Mouse (Mus musculus): Measurements from ENCODE around the gene Ap3b1.

The Ap3b1 gene

DNA sequence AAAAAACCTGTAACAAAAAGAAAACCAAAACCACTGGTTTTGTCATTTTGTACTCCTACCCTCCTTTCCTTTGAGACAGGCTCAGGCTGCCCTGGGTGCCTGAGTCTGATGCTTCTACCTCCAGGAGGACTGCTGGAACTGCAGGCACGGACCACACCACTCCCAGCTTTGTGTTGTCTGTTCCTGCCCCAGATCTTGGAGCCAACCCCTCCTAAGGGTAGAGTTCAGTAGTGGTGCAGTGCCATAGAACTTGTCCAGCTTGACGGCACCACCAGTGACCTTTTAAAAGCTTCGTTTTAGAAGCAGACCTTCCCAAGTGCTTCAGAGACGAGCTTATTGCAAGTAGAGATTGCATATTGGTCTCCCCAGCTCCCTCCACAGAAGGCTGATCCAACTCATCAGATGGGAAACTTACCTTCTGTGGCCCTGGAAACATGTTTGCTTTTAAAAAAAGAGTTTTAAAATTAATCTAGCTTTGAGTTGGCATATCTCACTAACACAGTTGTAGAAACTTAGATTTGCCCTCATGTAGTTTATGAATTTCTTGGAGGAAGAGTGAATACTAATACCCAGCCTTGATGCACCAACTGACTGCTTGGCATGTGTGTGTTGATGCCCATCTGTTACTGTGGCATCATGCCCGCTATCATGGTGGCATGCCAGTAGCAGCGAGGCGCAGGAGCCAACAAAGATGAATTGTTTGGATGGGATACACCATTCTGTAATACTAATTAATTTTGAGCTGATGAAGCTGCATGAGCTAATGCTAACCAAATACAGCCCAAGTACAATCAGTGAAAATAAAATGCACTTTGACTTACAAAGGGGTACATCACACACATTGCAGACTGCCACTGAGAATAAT, 17.0 kb downstream of the Ap3b1 start:
- DNase-seq (ENCODE audit: low spot score in 2 of 2) = no peak

GRCm38 (mm10) chr13:94379006-94379405, 20.2 kb downstream of the Ap3b1 start:
- DNase-seq (ENCODE audit: low spot score in 2 of 2) = no peak

GRCm38 (mm10) chr13:94381427-94381826, 22.7 kb downstream of the Ap3b1 start:
- no peak for DNase-seq (ENCODE audit: low spot score in 2 of 2)

GRCm38 (mm10) chr13:94381829-94382675, 23.3 kb downstream of the Ap3b1 start:
- DNase-seq (ENCODE audit: low spot score in 2 of 2) = no peak

DNA sequence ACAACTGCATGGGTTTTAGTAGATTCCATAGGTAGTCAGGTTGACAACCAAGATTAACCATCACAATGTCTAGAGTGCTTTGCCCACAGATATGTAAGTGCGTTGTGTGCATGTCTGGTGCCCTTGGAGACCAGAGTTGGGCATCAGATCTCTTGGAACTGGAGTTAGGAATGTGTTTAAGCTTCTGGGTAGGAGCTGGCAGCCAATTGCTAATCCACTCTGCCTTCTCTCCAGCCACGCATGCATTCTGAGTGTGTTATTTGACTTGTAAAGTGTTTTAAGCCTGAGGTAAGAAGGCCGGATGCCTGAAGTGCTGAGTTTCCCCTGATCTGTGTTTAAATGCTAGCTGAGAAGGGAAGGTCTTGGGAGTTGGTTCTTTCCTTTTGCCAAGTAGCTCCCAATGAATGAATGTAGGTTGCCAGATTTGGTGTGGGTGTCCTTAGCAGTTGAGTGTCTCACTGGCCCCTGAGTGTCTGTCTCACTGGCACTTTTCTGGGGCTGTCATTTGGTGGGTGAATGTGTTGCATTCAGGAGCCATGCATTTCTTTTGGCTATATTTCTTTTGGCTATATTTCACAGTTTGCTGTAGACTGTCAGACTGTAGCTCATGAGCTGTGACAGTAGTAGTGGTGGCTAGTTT, 26.3 kb downstream of the Ap3b1 start:
- no peak for DNase-seq (ENCODE audit: low spot score in 2 of 2)

- no peak for DNase-seq (ENCODE audit: low spot score in 2 of 2)
Measured at GRCm38 (mm10) chr13:94388566-94388965, 29.8 kb downstream of the Ap3b1 start.

- DNase-seq (ENCODE audit: low spot score in 2 of 2) = no peak
Measured at GRCm38 (mm10) chr13:94389541-94389940, 30.8 kb downstream of the Ap3b1 start.

DNA sequence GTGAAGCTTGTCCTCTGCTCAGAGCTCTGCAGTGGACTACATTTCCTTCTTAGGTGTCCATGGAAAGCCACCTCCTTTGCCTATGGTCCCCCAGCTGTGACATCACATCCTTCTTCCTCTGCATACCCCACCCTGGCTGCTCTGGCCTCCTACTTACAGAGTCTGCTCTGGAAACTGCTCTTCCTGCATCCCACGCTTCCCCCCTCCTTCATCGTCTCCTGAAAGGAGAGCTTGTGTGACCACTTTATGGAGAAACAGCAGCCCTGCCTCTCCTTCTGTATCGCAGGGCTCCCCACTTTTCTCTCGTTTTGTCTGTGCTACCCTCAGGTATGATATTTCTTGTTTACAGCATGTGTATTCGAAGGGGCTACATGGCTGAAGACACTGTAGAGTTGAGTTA, 33.5 kb downstream of the Ap3b1 start:
- DNase-seq (ENCODE audit: low spot score in 2 of 2) = no peak

- no peak for DNase-seq (ENCODE audit: low spot score in 2 of 2)
Measured at GRCm38 (mm10) chr13:94394486-94394885, 35.7 kb downstream of the Ap3b1 start.

- DNase-seq (ENCODE audit: low spot score in 2 of 2) = no peak
Measured at GRCm38 (mm10) chr13:94395763-94396162, 37.0 kb downstream of the Ap3b1 start.

- no peak for DNase-seq (ENCODE audit: low spot score in 2 of 2)
Measured at GRCm38 (mm10) chr13:94396392-94396920, 37.7 kb downstream of the Ap3b1 start.

DNA sequence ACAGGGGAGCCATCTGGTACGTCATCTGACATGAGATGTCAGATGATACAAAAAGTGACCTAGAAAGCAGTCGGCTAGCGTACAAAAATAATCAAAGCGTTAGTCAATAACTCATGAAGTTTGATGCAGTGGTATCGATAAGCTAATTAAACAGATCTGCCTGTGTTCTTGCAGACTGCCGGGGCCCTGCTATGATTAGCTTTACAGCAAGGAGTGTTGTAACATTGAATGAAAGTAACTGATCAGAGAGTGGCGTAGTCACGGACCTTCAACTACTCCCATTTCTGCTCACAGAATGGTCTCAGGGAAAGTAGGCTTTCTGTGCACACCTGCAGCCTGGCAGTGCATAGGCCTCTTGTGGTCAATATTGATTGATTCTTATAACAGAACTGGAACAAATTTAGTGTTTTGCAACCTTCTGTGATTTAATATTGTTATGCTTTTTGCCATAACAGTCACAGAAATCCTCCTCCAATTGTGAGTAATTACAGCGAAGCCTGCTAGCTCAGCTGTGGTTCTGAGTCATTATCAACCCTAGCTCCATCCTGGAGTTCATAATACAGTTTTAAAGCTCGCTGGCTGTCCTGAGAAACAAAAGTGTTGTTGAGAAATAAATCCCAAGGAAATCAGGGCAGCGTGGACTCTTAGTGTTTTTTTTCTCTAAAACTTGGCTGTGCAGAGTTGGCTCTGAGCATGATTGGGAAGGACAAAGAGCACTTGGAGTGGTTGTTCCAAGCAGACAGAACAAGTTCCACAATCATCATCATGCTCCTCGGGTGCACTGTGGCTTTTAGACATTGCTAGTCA, 40.0 kb downstream of the Ap3b1 start:
- no peak for DNase-seq (ENCODE audit: low spot score in 2 of 2)

GRCm38 (mm10) chr13:94400465-94400864, 41.7 kb downstream of the Ap3b1 start:
- no peak for DNase-seq (ENCODE audit: low spot score in 2 of 2)

DNA sequence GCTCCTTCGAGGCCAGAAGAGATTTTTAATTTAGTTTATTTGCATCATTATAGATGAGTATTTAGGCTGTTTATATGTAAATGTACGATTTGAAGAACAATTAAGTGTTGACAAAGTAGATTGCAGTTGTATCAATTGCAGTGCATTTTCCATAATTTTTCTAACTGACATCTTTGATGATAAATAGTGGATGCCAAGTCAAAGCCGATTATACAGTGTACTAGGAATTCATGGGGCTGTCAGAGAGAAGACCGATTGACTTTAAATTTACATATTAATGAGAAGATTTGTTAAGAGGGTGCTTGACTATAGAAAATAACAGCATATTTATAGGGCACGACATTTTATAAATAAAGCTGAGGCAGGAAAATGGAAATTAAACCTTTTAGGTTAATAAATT, 64.8 kb downstream of the Ap3b1 start:
- no peak for DNase-seq (ENCODE audit: low spot score in 2 of 2)

DNA sequence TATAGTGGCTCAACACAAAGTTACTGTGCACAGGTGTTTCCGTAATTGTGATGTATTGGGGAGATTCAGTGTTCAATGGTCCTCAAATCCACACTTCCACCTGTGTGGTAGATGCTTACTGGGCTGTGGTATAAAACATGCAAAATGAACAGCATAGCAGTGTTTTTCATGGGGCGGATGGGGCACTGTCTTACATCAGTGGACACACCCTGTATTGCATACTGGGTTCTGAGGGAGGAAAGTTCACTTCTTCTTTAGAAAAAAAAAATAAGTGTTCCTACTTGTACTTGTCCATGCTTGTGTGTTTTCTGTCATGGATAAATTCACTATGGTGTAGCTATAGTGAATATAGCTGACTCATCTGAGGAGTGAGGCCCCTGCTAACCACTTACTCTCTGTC, 70.8 kb downstream of the Ap3b1 start:
- no peak for DNase-seq (ENCODE audit: low spot score in 2 of 2)

- peak in 1 of 2 experiments; percentile 9 for DNase-seq (ENCODE audit: low spot score in 2 of 2)
Measured at GRCm38 (mm10) chr13:94439386-94439785, 80.6 kb downstream of the Ap3b1 start.

DNA sequence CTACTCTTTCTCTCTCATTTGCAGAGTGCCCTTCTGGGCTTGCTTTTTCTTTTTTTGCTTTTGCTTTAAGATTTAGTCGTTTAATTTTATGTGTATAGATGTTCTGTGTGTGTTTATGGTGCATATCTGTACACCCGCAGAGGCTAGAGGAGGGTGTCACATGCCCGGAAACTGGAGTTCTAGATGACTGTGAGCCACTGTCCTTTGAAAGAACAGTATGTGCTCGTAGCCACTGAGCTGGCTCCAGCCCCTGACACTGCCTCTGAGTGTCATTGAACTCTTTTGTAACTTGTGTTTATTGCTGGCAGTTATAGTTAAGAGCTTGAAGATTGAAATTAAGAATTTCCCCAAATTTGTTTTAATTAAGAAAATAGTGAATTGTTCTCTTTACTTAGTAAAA, 82.4 kb downstream of the Ap3b1 start:
- DNase-seq (ENCODE audit: low spot score in 2 of 2) = no peak

DNA sequence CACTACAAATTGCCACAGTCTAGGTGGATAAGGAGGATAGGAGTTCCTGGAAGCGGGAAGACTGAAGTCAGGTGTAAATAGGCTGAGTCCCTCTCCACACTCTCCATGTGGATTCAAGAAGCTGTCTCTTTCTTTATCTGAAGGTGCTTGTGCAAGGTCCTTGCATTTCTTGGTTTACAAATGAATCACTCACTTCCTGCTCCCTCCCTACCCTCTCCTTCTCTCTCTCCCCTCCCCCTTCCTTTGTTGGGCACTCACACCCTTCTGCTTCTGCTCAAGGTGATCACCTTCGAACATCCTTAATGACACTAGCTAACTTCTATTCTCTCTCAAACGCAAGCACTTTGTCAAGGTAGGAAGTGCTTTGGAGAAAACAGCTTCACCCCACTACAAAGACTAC, 84.7 kb downstream of the Ap3b1 start:
- DNase-seq (ENCODE audit: low spot score in 2 of 2) = no peak

DNA sequence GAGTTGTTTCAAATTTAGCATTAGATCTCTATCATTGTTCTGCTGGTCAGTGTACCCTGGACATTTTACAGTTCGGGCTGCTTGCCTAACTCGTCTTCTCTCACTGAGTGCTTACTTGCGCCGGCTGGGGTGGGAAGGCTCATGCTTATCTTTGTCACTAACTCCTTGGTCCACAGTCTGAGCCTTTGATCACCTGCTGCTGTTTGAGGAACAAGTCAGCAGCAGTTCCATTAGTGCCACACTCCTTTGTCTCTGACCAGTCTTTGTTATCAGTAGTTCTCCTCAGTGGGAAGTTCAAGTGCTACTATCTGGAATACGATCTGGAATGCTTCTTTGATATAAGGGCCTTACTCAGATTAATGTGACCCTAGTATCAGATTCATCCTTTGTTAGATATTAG, 86.3 kb downstream of the Ap3b1 start:
- DNase-seq (ENCODE audit: low spot score in 2 of 2) = no peak

- DNase-seq (ENCODE audit: low spot score in 2 of 2) = no peak
Measured at GRCm38 (mm10) chr13:94447003-94447402, 88.2 kb downstream of the Ap3b1 start.

DNA sequence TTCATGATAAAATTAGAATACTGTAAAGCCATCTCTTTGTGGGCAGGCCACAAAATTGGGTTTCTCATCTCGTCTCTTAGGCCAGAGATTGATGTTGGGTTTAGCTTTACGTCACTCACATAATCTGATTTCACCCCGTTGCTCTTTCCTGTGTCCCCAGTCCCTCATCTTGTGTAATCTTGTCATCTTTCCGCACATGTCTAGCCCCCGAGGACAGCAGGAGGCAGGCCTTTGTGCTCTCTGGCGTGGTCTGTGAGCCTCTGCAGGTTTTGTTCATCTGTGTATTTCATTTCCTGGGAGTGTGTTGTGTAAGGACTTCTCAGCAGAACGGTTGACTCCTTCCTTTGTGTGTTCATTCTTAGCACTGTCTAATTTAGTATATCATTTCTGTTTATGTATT, 90.8 kb downstream of the Ap3b1 start:
- no peak for DNase-seq (ENCODE audit: low spot score in 2 of 2)

Data from urinary bladder, postnatal 36 days (tissue).